Comparison of ENCODE assay signal across 8 mouse cellular contexts in the genomic region with DNA sequence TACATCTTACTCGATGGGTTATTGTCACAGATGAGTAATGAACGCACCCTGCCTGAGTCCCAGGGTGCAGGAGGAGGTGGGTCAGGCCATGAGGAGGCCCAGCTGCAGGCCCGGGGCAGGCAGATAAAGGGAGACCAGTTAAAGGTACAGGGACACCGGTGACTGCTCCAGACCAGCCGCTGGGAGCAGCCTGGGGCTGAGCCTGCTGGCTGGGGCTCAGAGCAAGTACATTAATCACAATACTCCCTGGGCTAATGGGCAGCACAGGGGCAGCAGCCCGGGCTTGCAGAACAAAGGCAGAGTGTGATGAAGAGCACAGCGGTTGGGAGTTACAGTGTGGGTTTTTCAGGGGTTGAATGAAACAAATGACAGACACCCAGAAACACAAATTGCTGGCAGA.
DNase-seq lines count a peak whose midpoint lies in the region; ATAC-seq and TF ChIP-seq lines count a peak whose summit lies in the region.
"Had no signal": no experiment of that assay in that cellular context is flagged by ENCODE, and none has a peak within 500 bp of the region (broad histone marks: within the 10 kb centered on the region; RNA-seq: fewer than 3 reads in every experiment).

No protein-coding gene starts in this region.

- H3K36me3 ChIP-seq in stomach, embryonic 14.5 days (ENCODE audit: control insufficient read depth, insufficient read depth, low read length): no peaks in the 10 kb centered on the region
- no peaks in the 10 kb centered on the region for H3K36me3 ChIP-seq in stomach, postnatal 0 days (ENCODE audit: control insufficient read depth, insufficient read depth, low read length)
- no peaks in the 10 kb centered on the region for H3K36me3 ChIP-seq in forebrain, embryonic 16.5 days (ENCODE audit: control insufficient read depth, insufficient read depth)
- H3K36me3 ChIP-seq in midbrain, embryonic 11.5 days (ENCODE audit: control insufficient read depth, insufficient read depth, low read length): no peaks in the 10 kb centered on the region
- H3K36me3 ChIP-seq: limb, embryonic 15.5 days had no signal

- no peaks in the 10 kb centered on the region for H3K27me3 ChIP-seq in stomach, embryonic 14.5 days (ENCODE audit: control insufficient read depth, insufficient read depth, low read length)
- no peaks in the 10 kb centered on the region for H3K27me3 ChIP-seq in stomach, postnatal 0 days (ENCODE audit: control insufficient read depth, insufficient read depth, low read length)
- no peaks in the 10 kb centered on the region for H3K27me3 ChIP-seq in forebrain, embryonic 16.5 days (replicated peaks; ENCODE audit: control insufficient read depth, insufficient read depth, low read length)
- H3K27me3 ChIP-seq in midbrain, embryonic 11.5 days (ENCODE audit: control insufficient read depth, insufficient read depth, low read length): no peaks in the 10 kb centered on the region
- H3K27me3 ChIP-seq: limb, embryonic 15.5 days had no signal

- H3K27ac ChIP-seq in stomach, embryonic 14.5 days (ENCODE audit: low read length): no peak overlapping the region
- no peak overlapping the region for H3K27ac ChIP-seq in stomach, postnatal 0 days (replicated peaks)
- H3K27ac ChIP-seq in forebrain, embryonic 16.5 days (ENCODE audit: low read length): no peak overlapping the region
- H3K27ac ChIP-seq in midbrain, embryonic 11.5 days (ENCODE audit: low read depth, low read length): no peak overlapping the region
- H3K27ac ChIP-seq: limb, embryonic 15.5 days had no signal

- no peak overlapping the region for H3K4me2 ChIP-seq in stomach, embryonic 14.5 days (replicated peaks; ENCODE audit: low read depth, low read length)
- H3K4me2 ChIP-seq in stomach, postnatal 0 days (replicated peaks; ENCODE audit: low read depth): no peak overlapping the region
- H3K4me2 ChIP-seq in forebrain, embryonic 16.5 days (ENCODE audit: low read length): no peak overlapping the region
- no peak overlapping the region for H3K4me2 ChIP-seq in midbrain, embryonic 11.5 days
- H3K4me2 ChIP-seq: limb, embryonic 15.5 days had no signal

- ATAC-seq in stomach, embryonic 14.5 days (ENCODE audit: insufficient number of reproducible peaks, insufficient read depth, low FRiP score, low read depth): 0 out of 2 replicates have a peak, but pooled peaks have one; percentile 37
- ATAC-seq in stomach, postnatal 0 days (ENCODE audit: low FRiP score, low TSS enrichment): no peak
- ATAC-seq in forebrain, embryonic 16.5 days: peak; percentile 75
- ATAC-seq in midbrain, embryonic 11.5 days (ENCODE audit: low FRiP score): peak; percentile 82
- ATAC-seq in CD4-positive, CD25-positive, alpha-beta regulatory T cell, adult 4 months: no peak

- TF ChIP-seq CTCF in stomach, postnatal 0 days (IDR thresholded peaks at IDR 0.05; ENCODE audit: low read depth): no peak

- 8% methylated on average over 7 of the region's 7 CpGs for WGBS in stomach, embryonic 14.5 days
- WGBS in stomach, postnatal 0 days: 13% methylated on average over 7 of the region's 7 CpGs
- WGBS in forebrain, embryonic 16.5 days: 11% methylated on average over 7 of the region's 7 CpGs
- 14% methylated on average over 7 of the region's 7 CpGs for WGBS in midbrain, embryonic 11.5 days

- H3K4me1 ChIP-seq in stomach, embryonic 14.5 days (ENCODE audit: control insufficient read depth, insufficient read depth, low read length): no peaks in the 10 kb centered on the region
- no peaks in the 10 kb centered on the region for H3K4me1 ChIP-seq in stomach, postnatal 0 days (replicated peaks; ENCODE audit: control insufficient read depth, insufficient read depth)
- peaks cover 3% of the 10 kb centered on the region; the same call in 1 of the 2 replicates for H3K4me1 ChIP-seq in forebrain, embryonic 16.5 days (replicated peaks; ENCODE audit: control insufficient read depth, insufficient read depth, low read length)
- no peaks in the 10 kb centered on the region for H3K4me1 ChIP-seq in midbrain, embryonic 11.5 days (ENCODE audit: control insufficient read depth, insufficient read depth, low read length)
- H3K4me1 ChIP-seq: limb, embryonic 15.5 days had no signal

- no peaks in the 10 kb centered on the region for H3K9me3 ChIP-seq in stomach, embryonic 14.5 days (ENCODE audit: control insufficient read depth, low read depth, low read length)
- H3K9me3 ChIP-seq in stomach, postnatal 0 days (ENCODE audit: control insufficient read depth, low read length): no peaks in the 10 kb centered on the region
- no peaks in the 10 kb centered on the region for H3K9me3 ChIP-seq in forebrain, embryonic 16.5 days (ENCODE audit: control insufficient read depth, low read length)
- H3K9me3 ChIP-seq in midbrain, embryonic 11.5 days (ENCODE audit: control insufficient read depth, low read length): no peaks in the 10 kb centered on the region; the same call in 1 of the 2 replicates
- H3K9me3 ChIP-seq: limb, embryonic 15.5 days had no signal

- H3K4me3 ChIP-seq in stomach, embryonic 14.5 days (ENCODE audit: low read depth, low read length): no peak overlapping the region
- no peak overlapping the region for H3K4me3 ChIP-seq in stomach, postnatal 0 days (ENCODE audit: low read depth, low read length)
- no peak overlapping the region for H3K4me3 ChIP-seq in forebrain, embryonic 16.5 days (replicated peaks; ENCODE audit: low read length)
- H3K4me3 ChIP-seq in midbrain, embryonic 11.5 days (ENCODE audit: low read depth, low read length): no peak overlapping the region
- H3K4me3 ChIP-seq: limb, embryonic 15.5 days had no signal

- TF ChIP-seq EP300 in stomach, postnatal 0 days (optimal IDR thresholded peaks at IDR 0.05): no peak

- DNase-seq in stomach, postnatal 0 days (ENCODE audit: low spot score): no peak
- no peak for DNase-seq in midbrain, embryonic 11.5 days (ENCODE audit: low spot score, missing footprints)
- no peak for DNase-seq in thymus, postnatal 0 days (ENCODE audit: low spot score)
- DNase-seq in adrenal gland, adult 18-20 months (ENCODE audit: low spot score in 2 of 2): no peak

- no peak overlapping the region for H3K9ac ChIP-seq in stomach, embryonic 14.5 days (replicated peaks; ENCODE audit: low read depth, low read length)
- H3K9ac ChIP-seq in stomach, postnatal 0 days (ENCODE audit: low read length): no peak overlapping the region
- H3K9ac ChIP-seq in forebrain, embryonic 16.5 days (replicated peaks; ENCODE audit: low read depth, low read length): no peak overlapping the region
- no peak overlapping the region for H3K9ac ChIP-seq in midbrain, embryonic 11.5 days (ENCODE audit: low read length)
- H3K9ac ChIP-seq: limb, embryonic 15.5 days had no signal

Comparison
In these comparisons a context has a peak if more than half of its experiments do, and no peak if none do; other contexts are left out.
1. ATAC-seq: peak in stomach, embryonic 14.5 days (single experiment), forebrain, embryonic 16.5 days (single experiment) and midbrain, embryonic 11.5 days (single experiment); none in stomach, postnatal 0 days (single experiment) and CD4-positive, CD25-positive, alpha-beta regulatory T cell, adult 4 months (single experiment).